Mouse (Mus musculus) large intestine, adult 2 months (tissue): ENCODE results near the gene Cdk12. TPM values are rescaled to one million over a fixed set of nuclear protein-coding genes. Genes with fewer than 3 reads are reported as not detected.

Source experiments
- DNase-seq: peaks from one replicate; pipeline ENCODE4 v3.0.0-alpha.2; 2012; ENCODE audit warnings: low read depth, low spot score
- WGBS: fragments of 180-500 bp; shearing (Covaris S2); methylation state at CpG from one replicate; pipeline ENCODE4 v1.1.7; 2018; 5-methylcytosine and 5-hydroxymethylcytosine counted together
- polyA plus RNA-seq: library from polyadenylated mRNA; depleted of rRNA; stranded (reverse); fragments of >200 nt; gene quantifications from 2 replicates; pipeline ENCODE4 v1.2.3, GENCODE M21; 2012

The Cdk12 gene
- polyA plus RNA-seq, 1 experiment, result 8.5 TPM

DNA sequence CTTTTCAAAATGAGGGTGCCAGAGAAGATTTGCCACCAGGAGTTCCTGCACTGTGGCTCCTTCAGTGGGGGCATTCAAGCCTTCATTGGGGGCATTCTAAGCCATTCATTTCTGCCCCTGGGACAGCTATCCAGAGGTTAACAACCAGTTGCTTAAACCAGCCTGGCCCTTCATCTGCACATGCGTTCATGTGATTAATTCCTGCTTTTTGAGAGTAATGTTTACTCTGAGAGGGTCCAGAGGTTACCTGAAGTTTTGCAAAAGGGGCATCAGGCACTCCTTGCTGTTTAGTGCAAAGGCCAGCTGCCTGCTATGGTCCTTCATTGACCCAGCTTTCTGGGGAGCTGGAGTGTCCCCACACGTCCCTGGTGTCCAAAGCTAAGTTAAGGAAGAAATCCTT is 94.1 kb downstream of the Cdk12 start:
- DNase-seq, result no peak

DNA sequence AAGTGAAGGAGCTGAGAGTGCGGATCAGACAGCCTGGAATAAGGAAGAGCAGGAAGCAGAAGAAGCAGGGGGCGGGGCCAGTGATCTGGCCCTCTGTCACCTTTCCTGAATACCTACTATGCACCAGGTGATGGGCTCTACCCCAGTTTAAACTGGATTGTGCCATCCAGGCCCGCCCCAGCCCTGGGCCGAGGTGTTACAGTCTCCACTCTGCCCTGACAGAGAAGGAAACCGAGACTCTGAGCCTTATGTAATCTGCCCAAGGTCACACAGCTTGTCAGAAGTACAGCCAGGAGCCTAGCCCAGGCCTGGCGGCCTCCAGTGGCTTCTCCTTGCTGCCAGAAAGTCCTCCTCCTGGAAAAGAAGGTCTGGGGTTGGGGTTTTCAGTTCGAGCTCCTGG is 94.9 kb downstream of the Cdk12 start:
- no peak for DNase-seq
- 28% methylated on average over 7 of the region's 7 CpGs for WGBS

More for the DNA sequence above, 94.1 kb downstream of the Cdk12 start:
- WGBS, result 64% methylated on average over 2 of the region's 2 CpGs

DNA sequence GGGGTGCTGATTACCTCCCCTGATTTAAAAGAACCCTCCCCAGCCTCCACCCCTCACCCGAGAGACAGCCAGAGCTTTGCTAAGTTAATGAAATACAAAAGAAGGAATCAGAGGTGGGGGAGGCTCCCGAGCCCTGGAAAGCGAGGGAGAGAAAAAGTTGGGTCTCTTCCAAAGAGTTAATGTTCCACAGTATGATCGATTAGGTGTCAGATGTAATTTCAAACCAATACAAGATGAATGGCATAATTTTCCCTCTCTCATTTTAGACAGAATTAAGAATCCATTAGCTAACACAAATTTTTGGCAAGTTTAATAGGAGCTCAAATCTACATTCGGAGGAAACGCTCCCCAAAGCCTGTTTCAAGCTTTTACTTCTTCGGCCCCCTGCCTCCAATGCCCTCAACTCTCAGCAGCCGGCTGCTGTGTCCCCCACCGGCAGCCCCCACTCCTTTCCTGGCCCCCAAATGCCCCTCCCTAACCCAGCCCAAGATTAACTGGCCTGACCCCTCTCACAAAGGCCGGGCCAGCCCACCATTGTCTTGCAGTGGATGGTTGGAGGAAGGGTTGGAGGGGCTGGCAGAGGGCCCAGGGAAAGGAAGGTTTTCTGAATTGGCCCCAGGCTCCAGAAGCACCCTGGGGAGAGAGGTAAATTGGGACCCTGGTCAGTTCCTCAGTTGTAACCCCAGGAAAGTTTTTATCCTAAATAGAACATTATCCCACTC is 95.8 kb downstream of the Cdk12 start:
- no peak for DNase-seq
- 22% methylated on average over 10 of the region's 10 CpGs for WGBS

DNA sequence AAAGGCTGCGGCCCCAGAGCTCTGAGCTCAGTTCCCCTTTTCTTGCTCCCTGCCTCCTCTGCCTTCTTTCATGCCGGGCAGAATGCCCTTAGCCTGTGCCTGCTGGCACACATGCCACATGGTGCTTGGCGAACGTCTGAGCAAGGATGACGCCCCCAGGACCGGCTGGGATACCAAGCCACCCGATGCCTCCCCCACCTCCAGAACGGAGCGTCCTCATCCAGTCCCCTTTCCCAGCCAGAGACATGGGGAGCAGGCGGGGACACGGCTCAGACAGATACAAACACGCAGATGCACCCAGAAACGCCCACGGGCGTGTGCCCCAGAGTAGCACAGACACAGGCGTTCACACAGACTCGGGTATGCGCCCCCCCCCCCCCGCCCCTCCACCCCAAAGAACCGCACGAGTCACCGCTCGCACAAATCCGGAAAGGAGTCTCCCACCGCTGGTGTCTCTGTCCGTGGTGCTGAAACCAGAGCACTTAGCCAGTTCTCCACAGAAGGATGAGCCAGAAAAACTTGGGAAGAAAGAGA is 111.0 kb downstream of the Cdk12 start:
- WGBS, result 3% methylated on average over 26 of the region's 26 CpGs
- no peak for DNase-seq

DNA sequence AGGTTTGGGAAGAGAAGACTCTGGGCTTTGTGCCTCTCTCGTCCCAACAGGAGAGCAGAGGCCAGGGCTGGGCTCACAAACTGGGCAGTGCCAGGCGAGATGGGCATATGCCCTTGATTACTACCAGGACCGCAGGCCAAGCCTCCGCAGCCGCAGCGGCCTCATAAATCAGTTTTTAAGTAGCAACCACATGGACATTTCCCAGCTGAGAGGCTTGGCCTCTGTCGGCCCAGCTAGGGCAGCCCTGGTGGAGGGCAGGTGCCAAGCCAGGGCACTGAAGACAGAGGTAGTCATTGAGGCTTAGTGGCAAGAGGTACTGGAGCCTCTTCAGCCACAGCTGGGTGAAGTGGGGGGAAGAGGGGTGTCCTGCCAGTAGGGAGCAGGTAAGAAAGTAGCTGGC is 114.6 kb downstream of the Cdk12 start:
- no peak for DNase-seq
- WGBS, result 2% methylated on average over 7 of the region's 7 CpGs

DNA sequence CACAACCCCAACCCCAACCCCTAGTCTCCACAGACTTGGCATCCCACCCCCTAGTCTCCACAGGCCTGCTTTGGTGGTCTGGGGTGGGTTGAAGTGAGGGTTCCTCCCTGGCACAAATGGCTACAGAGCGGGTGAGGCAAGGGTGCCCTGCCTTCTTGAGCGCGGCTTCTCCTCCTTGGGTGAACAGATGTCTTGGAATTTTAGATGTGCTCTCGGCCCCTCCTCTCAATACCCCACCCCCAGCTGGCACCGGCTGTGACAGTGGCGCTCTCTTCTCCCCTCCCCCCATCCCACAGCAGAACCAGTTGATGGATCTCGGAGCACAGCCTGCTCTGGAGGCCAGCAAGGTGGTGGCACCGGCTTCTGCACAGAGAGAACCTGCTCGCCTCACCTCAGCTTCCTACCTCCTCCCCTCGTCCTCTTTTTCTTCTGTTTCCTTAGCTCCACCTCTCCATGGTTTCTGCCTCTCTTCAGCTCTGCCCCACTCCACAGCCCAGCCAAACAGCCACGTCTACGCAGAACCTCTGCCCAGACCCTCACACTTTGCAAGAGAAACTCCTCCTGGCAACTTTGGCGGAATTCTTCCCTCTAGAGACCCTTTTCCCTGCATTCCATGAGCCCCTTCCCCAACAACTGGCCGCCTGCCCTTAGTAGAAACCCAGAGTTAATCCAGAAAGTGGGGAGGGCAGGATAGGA is 115.7 kb downstream of the Cdk12 start:
- 3% methylated on average over 14 of the region's 14 CpGs for WGBS
- no peak for DNase-seq

DNA sequence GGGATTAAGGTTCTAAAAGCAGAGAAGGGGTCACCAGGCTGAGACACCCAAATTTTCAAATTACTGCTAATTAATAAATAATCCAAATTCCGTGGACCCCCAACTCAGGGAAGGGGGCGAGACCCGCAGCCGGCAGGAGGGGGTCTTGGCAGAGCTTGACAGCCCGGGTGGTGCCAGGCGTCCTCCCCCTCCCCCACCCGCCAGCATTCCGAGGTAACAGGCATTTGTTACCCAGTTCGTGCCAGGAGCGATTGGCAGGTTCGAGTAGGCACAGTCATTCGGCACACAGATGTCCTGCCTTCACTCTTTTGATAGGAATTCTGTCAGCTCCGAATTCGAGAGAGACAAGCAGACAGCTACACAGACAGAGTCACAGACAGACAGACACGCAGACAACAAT is 116.3 kb downstream of the Cdk12 start:
- WGBS, result 7% methylated on average over 15 of the region's 15 CpGs
- no peak for DNase-seq

DNA sequence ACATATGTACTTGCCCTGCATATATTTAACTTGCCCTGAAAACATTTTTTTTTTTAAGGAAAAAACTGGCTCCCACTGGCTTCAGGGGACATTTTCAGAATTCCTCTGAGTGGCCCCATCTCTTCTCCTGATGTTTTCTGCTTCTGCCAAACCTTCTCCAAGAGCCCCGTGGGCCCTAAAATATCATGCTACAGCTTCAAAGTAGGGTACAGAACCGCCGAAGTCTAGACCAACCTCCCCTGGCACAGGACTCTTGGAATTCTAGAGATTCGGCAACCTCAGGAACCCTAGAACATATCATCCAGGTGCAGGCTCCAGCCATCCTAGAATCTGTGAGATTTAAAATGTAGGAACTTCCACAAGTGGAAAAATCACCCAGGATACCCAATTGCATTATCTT is 116.7 kb downstream of the Cdk12 start:
- DNase-seq, result no peak
- 22% methylated on average over 4 of the region's 4 CpGs for WGBS

DNA sequence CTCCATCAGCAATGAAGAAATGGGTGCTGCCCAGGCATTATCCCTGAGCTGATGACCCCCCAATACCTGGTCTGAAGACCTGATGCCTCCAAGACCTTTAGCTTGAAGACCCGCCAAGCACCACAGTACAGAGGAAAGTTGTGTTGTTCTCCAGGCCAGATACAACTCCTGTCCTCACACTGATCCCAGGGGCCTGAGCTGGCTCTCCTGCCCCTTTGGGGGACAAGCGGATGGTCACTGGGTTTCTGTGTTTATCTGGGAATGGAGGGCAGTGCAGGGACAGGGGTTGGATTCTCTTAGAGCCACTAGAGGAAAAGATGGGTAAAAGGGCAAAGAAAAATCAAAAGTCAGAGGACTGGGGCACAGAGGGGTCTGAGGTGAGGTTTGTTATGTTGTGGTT is 117.1 kb downstream of the Cdk12 start:
- 5% methylated on average over 2 of the region's 2 CpGs for WGBS
- DNase-seq, result no peak

DNA sequence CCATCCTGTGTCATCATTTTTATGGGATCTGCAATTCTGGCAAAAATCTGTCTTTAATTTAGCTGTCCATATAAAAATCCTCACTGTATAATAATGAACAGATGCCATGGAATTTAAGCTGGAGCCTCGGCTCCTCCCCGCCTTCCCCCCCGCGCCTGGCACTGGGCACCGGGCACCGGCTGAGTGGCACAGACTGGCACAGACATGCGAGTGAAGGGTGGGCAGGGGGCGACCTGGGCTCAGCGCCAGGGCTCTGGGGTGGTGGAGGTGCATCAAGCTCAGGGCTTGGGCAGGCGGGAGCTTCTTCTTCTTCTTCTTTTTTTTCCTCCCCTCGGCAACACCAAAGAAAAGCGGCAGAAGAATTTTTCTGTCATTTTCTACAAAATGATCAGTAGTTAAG is 117.5 kb downstream of the Cdk12 start:
- 17% methylated on average over 12 of the region's 12 CpGs for WGBS

DNA sequence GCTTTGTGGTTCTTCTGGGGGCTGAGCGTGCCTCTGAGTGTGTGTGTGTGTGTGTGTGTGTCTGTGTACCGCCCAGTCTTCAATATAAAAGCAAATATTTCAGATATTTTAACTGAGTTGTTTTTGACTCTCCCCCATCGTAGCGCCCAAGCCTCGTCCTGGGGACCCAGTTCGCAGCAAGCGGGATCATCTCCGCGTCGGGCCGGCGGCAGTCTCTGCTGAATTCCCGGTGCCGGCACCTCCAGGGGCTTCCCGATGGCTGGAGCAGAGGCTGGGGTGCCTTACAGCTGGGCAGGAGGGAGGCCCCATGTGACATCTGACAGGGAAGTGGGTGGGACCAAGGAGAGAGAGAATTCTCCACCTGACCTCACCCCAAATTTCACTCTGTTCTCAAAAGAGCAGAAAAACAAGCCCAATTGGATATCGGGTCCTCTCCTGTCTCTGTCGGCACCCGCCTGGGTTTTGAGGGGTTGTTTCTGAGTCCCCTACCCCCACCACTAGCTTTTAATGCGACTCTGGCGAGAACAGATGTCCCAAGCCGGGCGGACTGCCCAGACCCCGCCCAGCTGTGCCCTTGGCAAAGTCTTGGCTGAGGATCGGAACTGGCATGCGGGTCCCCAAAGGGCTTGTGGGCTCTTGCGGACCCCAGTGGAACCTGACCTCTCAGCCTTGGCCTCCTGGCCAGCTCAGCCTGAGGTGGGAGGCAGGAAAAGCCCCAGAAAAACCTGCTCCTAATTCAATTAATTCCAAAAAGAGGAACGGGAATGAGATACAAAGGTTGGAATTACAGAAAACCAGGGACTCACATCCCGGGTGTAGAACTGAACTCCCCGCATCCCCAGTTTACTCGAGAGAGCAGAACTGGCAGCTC is 118.2 kb downstream of the Cdk12 start:
- DNase-seq, result no peak
- WGBS, result 3% methylated on average over 30 of the region's 30 CpGs

More for the DNA sequence above, 117.5 kb downstream of the Cdk12 start:
- DNase-seq, result no peak

DNA sequence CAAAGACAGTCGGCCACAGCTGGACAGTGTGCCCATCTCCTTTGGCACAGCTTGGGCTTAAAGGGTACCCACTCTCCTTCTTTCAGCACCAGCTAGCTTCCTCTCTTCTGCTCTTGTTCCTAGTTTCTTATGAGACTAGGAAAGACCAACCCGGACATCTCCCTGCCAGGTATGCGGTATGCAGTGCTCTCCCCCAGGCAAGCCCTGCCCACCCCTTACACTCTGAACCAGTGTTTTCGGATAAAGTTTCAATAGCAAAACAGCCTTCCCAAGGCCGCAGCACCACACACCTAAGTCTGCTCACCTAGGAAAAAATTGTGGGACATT is 118.8 kb downstream of the Cdk12 start:
- no peak for DNase-seq
- 9% methylated on average over 5 of the region's 5 CpGs for WGBS

DNA sequence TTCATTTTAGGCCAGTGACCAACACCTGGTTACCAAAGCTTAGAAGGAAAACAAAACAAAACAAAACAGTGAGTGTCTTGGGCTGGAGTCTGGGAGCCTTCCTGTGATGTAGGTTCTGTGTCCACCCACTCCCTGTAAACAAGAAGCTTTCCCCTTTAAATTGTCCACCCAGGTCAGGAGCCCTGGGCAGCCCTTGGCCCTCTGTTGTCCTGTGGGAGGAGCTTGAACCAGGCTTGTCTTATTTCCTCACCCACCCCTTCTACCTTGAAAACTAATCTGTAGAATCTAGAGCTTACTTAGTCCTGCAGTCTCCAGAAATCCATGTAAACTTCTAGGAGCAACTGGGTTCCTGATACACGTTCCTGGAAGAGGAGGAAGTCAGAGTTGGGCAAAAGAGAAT is 119.3 kb downstream of the Cdk12 start:
- WGBS, result 3% methylated on average over 1 of the region's 1 CpGs
- DNase-seq, result no peak

DNA sequence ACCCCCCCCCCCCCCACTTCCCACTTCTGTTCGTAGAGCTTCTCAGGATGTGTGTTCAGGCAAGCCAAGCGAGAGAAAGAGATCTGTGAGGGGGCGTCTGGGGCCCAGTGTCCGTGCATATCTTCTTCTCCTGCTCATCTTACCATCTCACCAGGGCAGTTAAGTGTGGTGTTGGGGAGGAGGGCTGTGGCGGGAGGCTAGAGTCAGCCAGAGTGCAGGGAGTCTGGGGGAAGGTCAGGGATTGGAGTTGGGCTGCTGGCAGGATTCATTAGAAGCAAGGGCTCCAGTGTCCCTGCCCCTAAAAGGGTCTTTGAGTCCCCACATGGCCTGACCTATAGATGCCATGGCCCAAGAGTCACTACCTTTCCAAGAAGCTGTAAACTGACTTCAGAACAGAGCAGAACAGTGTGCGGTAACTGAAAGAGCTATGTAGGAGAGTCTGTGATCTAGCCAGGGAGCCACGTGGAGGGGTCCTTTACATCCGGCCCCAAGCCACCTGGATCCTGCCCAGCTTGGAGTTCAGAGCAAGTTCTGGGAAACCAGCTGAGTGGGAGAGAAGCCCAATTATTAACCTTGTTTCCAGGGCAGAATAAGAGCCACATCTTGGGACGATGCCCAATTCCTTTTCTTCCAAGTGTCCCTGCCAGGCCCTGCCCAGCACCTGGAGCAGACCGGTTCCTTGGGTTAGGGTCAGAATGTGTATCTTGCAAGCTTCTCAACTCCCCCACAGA is 120.4 kb downstream of the Cdk12 start:
- DNase-seq, result no peak
- WGBS, result 7% methylated on average over 10 of the region's 10 CpGs

DNA sequence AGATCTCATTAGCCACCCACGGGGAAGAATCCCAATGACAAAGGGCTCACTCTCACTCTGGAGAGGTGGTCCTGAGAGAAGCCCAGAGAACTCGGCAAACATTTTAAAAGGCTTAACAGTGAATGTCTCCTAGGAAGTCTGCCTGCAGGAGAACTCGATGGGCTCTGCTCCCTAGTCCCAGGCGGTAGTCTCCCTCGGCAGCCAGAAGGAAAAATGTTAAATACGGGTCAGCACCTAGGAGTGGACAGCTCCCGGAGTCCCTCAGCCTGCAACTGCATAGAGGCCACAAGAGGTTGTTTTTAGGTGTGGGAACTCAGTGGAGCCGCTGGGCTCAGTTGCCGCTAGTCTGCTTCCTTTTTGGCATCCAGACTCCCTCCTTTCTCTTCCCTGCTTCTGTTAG is 121.1 kb downstream of the Cdk12 start:
- no peak for DNase-seq
- WGBS, result 2% methylated on average over 9 of the region's 9 CpGs

DNA sequence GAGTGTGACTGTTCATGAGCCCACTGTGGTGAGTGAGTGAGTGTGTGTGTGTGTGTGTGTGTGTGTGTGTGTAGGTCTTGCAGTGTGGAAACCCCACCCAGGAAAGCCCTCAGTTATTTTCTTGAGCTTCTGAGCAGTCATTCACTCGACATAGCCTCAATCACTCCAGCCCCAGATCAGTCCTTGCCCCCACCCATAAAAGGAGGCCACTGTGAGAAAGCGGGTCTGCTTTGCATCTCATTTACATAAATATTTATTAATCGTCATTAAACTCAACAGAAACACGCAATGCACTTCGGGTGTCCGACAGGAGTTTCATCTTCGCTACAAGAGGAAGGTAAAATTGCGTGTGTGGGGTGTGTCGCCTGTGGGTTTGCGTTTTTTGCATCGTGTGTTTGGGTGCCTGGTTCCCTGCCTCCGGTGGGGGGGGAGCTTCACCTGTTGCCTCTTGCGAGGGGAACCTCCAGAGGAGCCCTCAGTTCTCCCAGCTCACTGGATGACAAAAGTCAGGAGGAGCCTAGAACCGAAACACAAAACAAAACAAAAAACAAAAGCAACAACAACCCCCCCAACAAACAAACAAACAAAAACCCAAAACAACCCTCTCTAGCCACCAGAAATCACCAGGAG is 122.4 kb downstream of the Cdk12 start:
- WGBS, result 6% methylated on average over 14 of the region's 14 CpGs
- DNase-seq, result no peak

DNA sequence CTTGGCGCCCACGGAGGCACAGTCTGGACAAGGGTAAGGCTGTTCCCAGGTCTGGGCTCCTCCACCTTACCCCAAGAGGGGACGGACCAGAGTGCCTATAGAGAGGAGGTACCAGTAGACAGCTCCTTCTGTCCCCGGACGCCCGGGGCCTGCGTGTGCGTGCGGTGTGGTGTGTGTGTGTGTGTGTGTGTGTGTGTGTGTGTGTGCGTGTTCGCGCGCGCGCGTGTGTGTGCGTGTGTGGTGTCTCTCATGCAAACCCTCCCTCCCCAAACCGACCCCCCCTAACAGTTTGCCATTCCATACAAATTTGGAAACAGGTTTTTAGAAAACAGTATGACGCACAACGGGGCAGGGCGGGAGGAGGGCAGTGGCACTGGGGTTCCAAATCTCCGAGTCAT is 123.0 kb downstream of the Cdk12 start:
- DNase-seq, result no peak
- 9% methylated on average over 22 of the region's 22 CpGs for WGBS

DNA sequence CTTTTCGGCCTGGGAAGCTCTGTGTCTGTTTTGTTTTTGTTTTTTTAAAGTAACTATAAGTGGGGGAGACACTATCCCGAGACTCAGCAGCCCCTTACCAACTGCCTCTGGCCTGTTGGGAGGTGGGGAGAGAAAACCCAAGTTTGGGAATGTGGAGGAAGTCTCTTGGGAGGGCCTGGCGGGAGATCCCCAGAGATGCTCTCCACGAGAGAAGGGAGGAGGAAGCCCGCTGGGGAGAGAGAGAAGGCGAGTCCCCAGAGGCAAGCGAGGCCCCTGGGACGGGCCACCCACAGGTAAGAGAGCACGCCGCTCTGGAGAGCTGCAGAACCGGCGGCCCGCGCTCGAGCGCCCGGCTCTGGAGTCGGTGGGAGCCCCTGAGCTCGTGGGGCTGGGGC is 123.9 kb downstream of the Cdk12 start:
- WGBS, result 2% methylated on average over 19 of the region's 19 CpGs
- DNase-seq, result no peak
